Mouse (Mus musculus): ENCODE results near the gene Entpd1. TPM values are rescaled to one million over a fixed set of nuclear protein-coding genes. Genes with fewer than 3 reads are reported as not detected.

Entpd1 gene
- total and polyA plus RNA-seq, 3 experiments = 0.33 TPM; not detected in 2

DNA sequence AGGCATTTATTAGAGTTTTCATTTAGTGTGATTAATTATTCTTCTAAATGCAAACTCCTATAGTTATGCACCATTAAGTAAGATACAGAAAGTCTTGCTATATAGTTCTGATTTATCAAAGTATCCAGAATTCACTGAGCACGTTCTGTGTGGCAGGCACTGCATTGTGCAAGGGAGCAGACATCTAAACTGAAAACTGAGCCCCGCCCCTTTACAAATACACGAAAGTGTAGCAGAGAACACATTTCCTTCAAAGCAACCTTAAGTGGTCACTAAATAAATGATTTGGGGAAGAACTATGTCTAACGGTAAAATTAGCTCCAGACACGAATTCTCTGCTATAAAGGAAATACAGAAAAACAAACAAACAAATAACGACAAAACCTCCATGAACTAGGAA lies 46.1 kb downstream of the Entpd1 start:
- no peak for TF ChIP-seq TAL1 (conservative IDR thresholded peaks at IDR 0.05; ENCODE audit: low read depth, low read length)
- TF ChIP-seq GATA2 (IDR thresholded peaks at IDR 0.05; ENCODE audit: borderline replicate concordance, low read depth, low read length) = no peak
- no peak for TF ChIP-seq POLR2AphosphoS5 (IDR thresholded peaks at IDR 0.05; ENCODE audit: insufficient replicate concordance, low read depth, low read length)
- no peak for TF ChIP-seq CTCF (IDR thresholded peaks at IDR 0.05; ENCODE audit: low read depth, low read length)
- TF ChIP-seq GATA1 (IDR thresholded peaks at IDR 0.05; ENCODE audit: borderline replicate concordance, low read length) = no peak
- Histone ChIP-seq H3K4me3 (ENCODE audit: low read depth, low read length) (no peak overlapping the region), H3K4me1 (ENCODE audit: insufficient read depth, low read depth, low read length) (no peaks in the 10 kb centered on the region), H3K27me3 (ENCODE audit: insufficient read depth, low read length) (peaks cover 16% of the 10 kb centered on the region), H3K36me3 (replicated peaks) (no peaks in the 10 kb centered on the region), H3K9me3 (replicated peaks) (no peaks in the 10 kb centered on the region)
- DNase-seq (ENCODE audit: low spot score) (no peak), ATAC-seq (ENCODE audit: extremely low read depth, insufficient number of reproducible peaks, low FRiP score, poor library complexity, severe bottlenecking) (no peak)

DNA sequence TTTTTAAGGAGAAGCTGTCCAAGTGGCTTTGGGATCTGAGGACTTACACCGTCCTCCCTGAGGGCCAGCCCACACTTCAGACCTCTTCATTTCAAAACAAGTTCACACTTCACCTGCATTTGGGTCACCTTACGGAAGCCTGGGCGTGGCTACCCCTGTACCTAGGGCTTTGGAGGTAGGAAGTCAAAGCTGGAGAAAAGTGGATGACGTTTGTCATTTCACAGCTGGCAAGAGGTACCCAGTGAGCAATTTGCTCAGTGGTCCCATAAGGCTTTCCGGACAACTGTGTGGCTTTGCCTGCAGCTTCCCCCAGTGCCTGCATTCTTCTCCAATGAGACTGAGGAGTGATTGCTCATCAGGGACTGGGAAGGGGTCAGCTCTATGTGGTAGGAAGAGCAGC lies 46.8 kb downstream of the Entpd1 start:
- ATAC-seq (ENCODE audit: extremely low read depth, insufficient number of reproducible peaks, low FRiP score, poor library complexity, severe bottlenecking) (no peak), DNase-seq (ENCODE audit: low spot score) (no peak)
- H3K4me1 ChIP-seq (ENCODE audit: insufficient read depth, low read depth, low read length) = no peaks in the 10 kb centered on the region
- no peak overlapping the region for H3K4me3 ChIP-seq (ENCODE audit: low read depth, low read length)
- no peaks in the 10 kb centered on the region for H3K36me3 ChIP-seq (replicated peaks)
- H3K27me3 ChIP-seq (ENCODE audit: insufficient read depth, low read length) = peaks cover 16% of the 10 kb centered on the region
- H3K9me3 ChIP-seq (replicated peaks) = no peaks in the 10 kb centered on the region
- TF ChIP-seq TAL1 (conservative IDR thresholded peaks at IDR 0.05; ENCODE audit: low read depth, low read length) (no peak), GATA1 (IDR thresholded peaks at IDR 0.05; ENCODE audit: borderline replicate concordance, low read length) (no peak), CTCF (IDR thresholded peaks at IDR 0.05; ENCODE audit: low read depth, low read length) (no peak), POLR2AphosphoS5 (IDR thresholded peaks at IDR 0.05; ENCODE audit: insufficient replicate concordance, low read depth, low read length) (no peak), GATA2 (IDR thresholded peaks at IDR 0.05; ENCODE audit: borderline replicate concordance, low read depth, low read length) (no peak)

DNA sequence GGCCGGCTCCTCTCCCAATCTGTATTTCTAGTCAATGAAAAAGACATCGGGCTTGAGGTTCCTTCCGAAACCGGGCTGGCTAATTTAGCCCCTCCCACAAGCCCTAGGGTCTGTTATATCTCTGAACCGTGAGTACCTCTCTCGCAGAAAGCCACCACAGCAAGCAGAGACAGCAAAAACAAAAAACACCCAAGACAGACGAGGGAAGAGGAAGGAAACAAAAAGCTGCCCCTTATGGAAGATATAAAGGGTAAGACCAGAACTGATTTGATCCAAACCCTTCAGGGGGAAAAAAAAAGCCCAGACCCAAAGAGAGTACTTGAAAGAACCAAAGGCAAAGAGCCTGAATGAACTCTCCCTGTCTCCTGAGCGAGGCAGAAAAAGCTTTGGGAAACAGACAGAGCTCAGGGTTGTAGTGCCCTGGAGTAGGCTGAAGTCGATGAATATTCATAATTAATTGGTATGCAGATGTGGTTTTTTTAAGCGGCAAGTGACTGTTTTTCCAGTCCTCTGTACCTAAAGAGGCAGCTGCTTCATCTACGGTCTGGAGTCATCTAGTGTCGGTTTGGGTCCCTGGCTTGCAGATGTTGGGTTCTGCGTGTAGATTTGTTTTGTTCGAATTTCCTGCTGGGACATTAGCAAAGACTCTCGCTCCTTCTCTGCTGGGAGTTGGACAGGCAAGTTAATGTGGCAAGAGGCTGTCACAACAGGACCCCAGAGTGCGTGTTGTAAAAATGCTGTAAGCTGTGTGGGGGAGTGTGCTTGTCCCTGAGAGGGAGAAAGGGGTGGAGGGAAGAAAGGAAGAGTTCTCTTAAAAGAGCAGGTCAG lies 47.7 kb downstream of the Entpd1 start:
- H3K4me3 ChIP-seq (ENCODE audit: low read depth, low read length) = no peak overlapping the region
- no peaks in the 10 kb centered on the region for H3K9me3 ChIP-seq (replicated peaks)
- DNase-seq (ENCODE audit: low spot score) (no peak), ATAC-seq (ENCODE audit: extremely low read depth, insufficient number of reproducible peaks, low FRiP score, poor library complexity, severe bottlenecking) (no peak)
- H3K36me3 ChIP-seq (replicated peaks) = no peaks in the 10 kb centered on the region
- TF ChIP-seq TAL1 (conservative IDR thresholded peaks at IDR 0.05; ENCODE audit: low read depth, low read length) = no peak
- TF ChIP-seq CTCF (IDR thresholded peaks at IDR 0.05; ENCODE audit: low read depth, low read length) = no peak
- no peak for TF ChIP-seq GATA1 (IDR thresholded peaks at IDR 0.05; ENCODE audit: borderline replicate concordance, low read length)
- TF ChIP-seq POLR2AphosphoS5 (IDR thresholded peaks at IDR 0.05; ENCODE audit: insufficient replicate concordance, low read depth, low read length) = no peak
- TF ChIP-seq GATA2 (IDR thresholded peaks at IDR 0.05; ENCODE audit: borderline replicate concordance, low read depth, low read length) = no peak
- peaks cover 21% of the 10 kb centered on the region for H3K27me3 ChIP-seq (ENCODE audit: insufficient read depth, low read length)
- no peaks in the 10 kb centered on the region for H3K4me1 ChIP-seq (ENCODE audit: insufficient read depth, low read depth, low read length)

DNA sequence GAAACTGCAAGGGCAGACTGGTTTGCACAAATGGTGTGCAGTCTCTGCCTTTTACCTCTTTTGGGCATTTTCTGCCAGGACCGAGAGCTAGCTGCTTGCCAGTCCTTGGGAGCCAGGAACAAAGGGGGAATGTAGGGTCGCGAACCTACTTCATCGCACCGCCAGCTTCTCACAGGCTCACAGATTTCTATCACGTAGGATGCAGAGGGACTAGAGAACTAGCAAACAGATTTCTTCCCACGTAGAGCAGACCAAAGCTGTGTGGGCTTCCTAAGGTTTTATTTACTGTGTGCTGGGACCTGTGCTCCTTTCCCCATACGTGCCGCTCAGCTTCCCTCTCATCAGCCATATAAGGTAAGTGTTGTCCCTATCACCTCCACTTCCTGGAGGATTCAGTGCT lies 48.3 kb downstream of the Entpd1 start:
- H3K27me3 ChIP-seq (ENCODE audit: insufficient read depth, low read length) = peaks cover 21% of the 10 kb centered on the region
- no peak for TF ChIP-seq CTCF (IDR thresholded peaks at IDR 0.05; ENCODE audit: low read depth, low read length)
- no peak for TF ChIP-seq GATA1 (IDR thresholded peaks at IDR 0.05; ENCODE audit: borderline replicate concordance, low read length)
- TF ChIP-seq POLR2AphosphoS5 (IDR thresholded peaks at IDR 0.05; ENCODE audit: insufficient replicate concordance, low read depth, low read length) = no peak
- no peak for TF ChIP-seq TAL1 (conservative IDR thresholded peaks at IDR 0.05; ENCODE audit: low read depth, low read length)
- no peak for TF ChIP-seq GATA2 (IDR thresholded peaks at IDR 0.05; ENCODE audit: borderline replicate concordance, low read depth, low read length)
- no peaks in the 10 kb centered on the region for H3K36me3 ChIP-seq (replicated peaks)
- H3K9me3 ChIP-seq (replicated peaks) = no peaks in the 10 kb centered on the region
- ATAC-seq (ENCODE audit: extremely low read depth, insufficient number of reproducible peaks, low FRiP score, poor library complexity, severe bottlenecking) = no peak
- no peak overlapping the region for H3K4me3 ChIP-seq (ENCODE audit: low read depth, low read length)
- DNase-seq (ENCODE audit: low spot score) = no peak
- H3K4me1 ChIP-seq (ENCODE audit: insufficient read depth, low read depth, low read length) = no peaks in the 10 kb centered on the region

DNA sequence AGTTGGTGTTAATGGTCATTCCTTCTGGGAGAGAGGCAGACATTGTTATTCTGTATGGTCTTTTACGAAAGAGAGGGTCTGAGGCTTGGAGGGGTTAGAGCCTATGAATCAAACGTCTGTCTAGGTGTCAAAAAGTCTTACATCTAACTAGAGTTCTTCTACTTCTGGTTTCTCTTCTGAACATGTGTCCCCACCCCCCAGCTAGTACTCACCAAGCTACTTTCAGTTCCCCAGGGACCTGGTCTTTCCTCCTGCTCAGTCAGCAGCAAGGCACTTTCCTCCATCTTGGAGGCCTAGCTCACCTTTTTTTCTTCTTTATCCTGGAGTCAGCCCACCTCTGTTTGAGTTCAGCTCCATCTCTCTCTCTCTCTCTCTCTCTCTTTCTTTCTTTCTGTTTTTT lies 48.9 kb downstream of the Entpd1 start:
- H3K27me3 ChIP-seq (ENCODE audit: insufficient read depth, low read length) = peaks cover 21% of the 10 kb centered on the region
- TF ChIP-seq GATA2 (IDR thresholded peaks at IDR 0.05; ENCODE audit: borderline replicate concordance, low read depth, low read length) (no peak), TAL1 (conservative IDR thresholded peaks at IDR 0.05; ENCODE audit: low read depth, low read length) (no peak), CTCF (IDR thresholded peaks at IDR 0.05; ENCODE audit: low read depth, low read length) (no peak), POLR2AphosphoS5 (IDR thresholded peaks at IDR 0.05; ENCODE audit: insufficient replicate concordance, low read depth, low read length) (no peak), GATA1 (IDR thresholded peaks at IDR 0.05; ENCODE audit: borderline replicate concordance, low read length) (no peak)
- no peak overlapping the region for H3K4me3 ChIP-seq (ENCODE audit: low read depth, low read length)
- no peaks in the 10 kb centered on the region for H3K4me1 ChIP-seq (ENCODE audit: insufficient read depth, low read depth, low read length)
- DNase-seq (ENCODE audit: low spot score) = no peak
- H3K36me3 ChIP-seq (replicated peaks) = no peaks in the 10 kb centered on the region
- H3K9me3 ChIP-seq (replicated peaks) = no peaks in the 10 kb centered on the region
- no peak for ATAC-seq (ENCODE audit: extremely low read depth, insufficient number of reproducible peaks, low FRiP score, poor library complexity, severe bottlenecking)

DNA sequence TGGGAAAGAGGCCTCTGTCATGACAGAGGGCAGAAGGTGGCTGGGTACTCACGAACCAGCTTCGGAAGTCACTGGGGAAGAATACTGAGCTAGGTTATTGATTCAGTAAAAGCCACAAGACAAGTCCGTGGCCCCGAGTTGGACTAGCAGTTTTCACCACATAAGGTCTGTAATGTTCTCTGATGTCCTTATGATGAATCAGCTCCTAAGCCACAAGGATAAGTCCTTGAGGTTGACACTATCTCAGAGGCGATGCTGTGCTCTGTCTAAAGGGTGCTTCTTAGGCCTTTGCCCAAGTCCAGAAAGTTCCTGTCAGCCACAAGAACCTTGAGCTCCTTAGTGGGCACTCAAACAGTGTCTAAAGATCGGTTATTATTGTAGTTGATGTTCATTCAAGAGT lies 49.7 kb downstream of the Entpd1 start:
- no peak for DNase-seq (ENCODE audit: low spot score)
- H3K27me3 ChIP-seq (ENCODE audit: insufficient read depth, low read length) = peaks cover 21% of the 10 kb centered on the region
- H3K4me1 ChIP-seq (ENCODE audit: insufficient read depth, low read depth, low read length) = no peaks in the 10 kb centered on the region
- no peak for ATAC-seq (ENCODE audit: extremely low read depth, insufficient number of reproducible peaks, low FRiP score, poor library complexity, severe bottlenecking)
- H3K4me3 ChIP-seq (ENCODE audit: low read depth, low read length) = no peak overlapping the region
- no peaks in the 10 kb centered on the region for H3K9me3 ChIP-seq (replicated peaks)
- no peak for TF ChIP-seq CTCF (IDR thresholded peaks at IDR 0.05; ENCODE audit: low read depth, low read length)
- no peaks in the 10 kb centered on the region for H3K36me3 ChIP-seq (replicated peaks)

All from G1E (cell line).